Mouse (Mus musculus) liver, embryonic 16.5 days (tissue): Measurements from ENCODE around the gene Abcc4. TPM values are rescaled to one million over a fixed set of nuclear protein-coding genes. Genes with fewer than 3 reads are reported as not detected.

Experiments
- ATAC-seq: fragments of 200-750 bp; cut with Nextera tagmentation; 2 replicates; pipeline ENCODE4 v1.8.0; 2017; ENCODE audit warnings: low read depth, mild to moderate bottlenecking, moderate number of reproducible peaks, moderate library complexity
- H3K27ac ChIP-seq: fragments of 300-500 bp; sonication (generic); 2 replicates; pipeline ENCODE4 v1.5.1; 2014; ENCODE audit warnings: mild to moderate bottlenecking, low read length
- H3K27me3 ChIP-seq: fragments of 300-500 bp; sonication (generic); 2 replicates; pipeline ENCODE4 v1.6.1; 2014; ENCODE audit warnings: low read depth, low read length, mixed read lengths; ENCODE audit not compliant: control insufficient read depth, insufficient read depth
- H3K36me3 ChIP-seq: fragments of 300-500 bp; sonication (generic); 2 replicates; pipeline ENCODE4 v1.6.1; 2014; ENCODE audit warnings: mild to moderate bottlenecking; ENCODE audit not compliant: control insufficient read depth, insufficient read depth
- H3K4me1 ChIP-seq: fragments of 300-500 bp; sonication (generic); 2 replicates; pipeline ENCODE4 v1.6.1; 2014; ENCODE audit warnings: low read depth, low read length, mixed read lengths; ENCODE audit not compliant: control insufficient read depth
- H3K4me2 ChIP-seq: fragments of 300-500 bp; sonication (generic); 2 replicates; pipeline ENCODE4 v1.6.1; 2014; ENCODE audit warnings: low read depth, low read length, mixed read lengths
- H3K4me3 ChIP-seq: fragments of 300-500 bp; sonication (generic); 2 replicates; pipeline ENCODE4 v1.5.1; 2014; ENCODE audit warnings: low read depth, mild to moderate bottlenecking, low read length
- H3K9ac ChIP-seq: fragments of 300-500 bp; sonication (generic); 2 replicates; pipeline ENCODE4 v1.6.1; 2014; ENCODE audit warnings: low read depth, low read length
- H3K9me3 ChIP-seq: fragments of 300-500 bp; sonication (generic); replicated peaks from 2 replicates; pipeline ENCODE4 v1.6.1; 2016; ENCODE audit warnings: low read length; ENCODE audit not compliant: control insufficient read depth
- WGBS: fragments of 180-500 bp; shearing (Covaris S2); extraction: QIAGEN DNeasy Blood & Tissue Kit; methylation state at CpG from one replicate; pipeline ENCODE4 v1.1.7; 2014; ENCODE audit not compliant: insufficient replicate concordance; 5-methylcytosine and 5-hydroxymethylcytosine counted together
- polyA plus RNA-seq: library from polyadenylated mRNA; unstranded; fragments of >200 nt; fragmentation: Nextera tagmentation; extraction: Ambion mirVana; gene quantifications from 2 replicates; pipeline ENCODE4 v1.2.1, GENCODE M21; 2015

Abcc4 gene
- polyA plus RNA-seq, 1 experiment from 2014 or later, result 2.3 TPM

GRCm38 (mm10) chr14:118616698-118617311 is 89.2 kb downstream of the Abcc4 start:
- Histone ChIP-seq H3K9ac (no peak overlapping the region), H3K27me3 (no peaks in the 10 kb centered on the region), H3K4me1 (no peaks in the 10 kb centered on the region), H3K36me3 (no peaks in the 10 kb centered on the region), H3K4me3 (no peak overlapping the region), H3K4me2 (no peak overlapping the region), H3K9me3 (no peaks in the 10 kb centered on the region), H3K27ac (no peak overlapping the region)
- 62% methylated on average over 12 of the region's 12 CpGs for WGBS
- ATAC-seq, result no peak; the same call in 1 of the 2 replicates

GRCm38 (mm10) chr14:118613734-118614133 is 92.3 kb downstream of the Abcc4 start:
- WGBS, result 59% methylated on average over 9 of the region's 9 CpGs
- Histone ChIP-seq H3K27ac (no peak overlapping the region), H3K4me2 (no peak overlapping the region), H3K4me1 (no peaks in the 10 kb centered on the region), H3K36me3 (no peaks in the 10 kb centered on the region; the same call in 1 of the 2 replicates), H3K27me3 (no peaks in the 10 kb centered on the region), H3K9me3 (no peaks in the 10 kb centered on the region), H3K9ac (no peak overlapping the region), H3K4me3 (no peak overlapping the region)
- no peak for ATAC-seq

- WGBS, result 65% methylated on average over 17 of the region's 17 CpGs
- Histone ChIP-seq H3K9ac (no peak overlapping the region), H3K36me3 (no peaks in the 10 kb centered on the region; the same call in 1 of the 2 replicates), H3K9me3 (no peaks in the 10 kb centered on the region), H3K27ac (no peak overlapping the region), H3K4me2 (no peak overlapping the region), H3K4me1 (no peaks in the 10 kb centered on the region), H3K4me3 (no peak overlapping the region), H3K27me3 (no peaks in the 10 kb centered on the region)
- ATAC-seq, result no peak
These were observed 94.3 kb downstream of the Abcc4 start for GRCm38 (mm10) chr14:118611714-118612113.

- Histone ChIP-seq H3K4me3 (no peak overlapping the region), H3K4me1 (no peaks in the 10 kb centered on the region), H3K9me3 (no peaks in the 10 kb centered on the region), H3K4me2 (no peak overlapping the region), H3K36me3 (no peaks in the 10 kb centered on the region; the same call in 1 of the 2 replicates), H3K27ac (no peak overlapping the region), H3K27me3 (no peaks in the 10 kb centered on the region), H3K9ac (no peak overlapping the region)
- 90% methylated on average over 11 of the region's 11 CpGs for WGBS
- ATAC-seq, result no peak
These were observed 95.2 kb downstream of the Abcc4 start for GRCm38 (mm10) chr14:118610786-118611185.

GRCm38 (mm10) chr14:118608816-118609465 is 97.1 kb downstream of the Abcc4 start:
- no peaks in the 10 kb centered on the region for H3K4me1 ChIP-seq
- no peak overlapping the region for H3K4me2 ChIP-seq
- H3K9me3 ChIP-seq, result no peaks in the 10 kb centered on the region
- H3K9ac ChIP-seq, result no peak overlapping the region
- WGBS, result 82% methylated on average over 16 of the region's 16 CpGs
- no peak for ATAC-seq
- H3K27ac ChIP-seq, result no peak overlapping the region
- H3K4me3 ChIP-seq, result no peak overlapping the region
- H3K27me3 ChIP-seq, result no peaks in the 10 kb centered on the region
- H3K36me3 ChIP-seq, result no peaks in the 10 kb centered on the region; the same call in 1 of the 2 replicates

GRCm38 (mm10) chr14:118608317-118608716 is 97.7 kb downstream of the Abcc4 start:
- Histone ChIP-seq H3K27me3 (no peaks in the 10 kb centered on the region), H3K4me2 (no peak overlapping the region), H3K4me1 (no peaks in the 10 kb centered on the region), H3K9ac (no peak overlapping the region), H3K36me3 (no peaks in the 10 kb centered on the region; the same call in 1 of the 2 replicates), H3K27ac (no peak overlapping the region), H3K4me3 (no peak overlapping the region), H3K9me3 (no peaks in the 10 kb centered on the region)
- 83% methylated on average over 7 of the region's 7 CpGs for WGBS
- ATAC-seq, result no peak

- H3K9me3 ChIP-seq, result no peaks in the 10 kb centered on the region
- H3K27ac ChIP-seq, result no peak overlapping the region
- H3K27me3 ChIP-seq, result no peaks in the 10 kb centered on the region
- 72% methylated on average over 9 of the region's 9 CpGs for WGBS
- no peak overlapping the region for H3K9ac ChIP-seq
- H3K4me3 ChIP-seq, result no peak overlapping the region
- no peak overlapping the region for H3K4me2 ChIP-seq
- ATAC-seq, result no peak
- H3K36me3 ChIP-seq, result no peaks in the 10 kb centered on the region; the same call in 1 of the 2 replicates
- no peaks in the 10 kb centered on the region for H3K4me1 ChIP-seq
These were observed 99.5 kb downstream of the Abcc4 start for GRCm38 (mm10) chr14:118606476-118606875.

GRCm38 (mm10) chr14:118604903-118605302 is 101.1 kb downstream of the Abcc4 start:
- H3K36me3 ChIP-seq, result no peaks in the 10 kb centered on the region
- WGBS, result 76% methylated on average over 2 of the region's 2 CpGs
- no peaks in the 10 kb centered on the region for H3K9me3 ChIP-seq
- no peak overlapping the region for H3K4me2 ChIP-seq
- no peak overlapping the region for H3K4me3 ChIP-seq
- H3K9ac ChIP-seq, result no peak overlapping the region
- H3K27ac ChIP-seq, result no peak overlapping the region
- ATAC-seq, result no peak
- H3K4me1 ChIP-seq, result no peaks in the 10 kb centered on the region
- H3K27me3 ChIP-seq, result no peaks in the 10 kb centered on the region

- Histone ChIP-seq H3K27me3 (no peaks in the 10 kb centered on the region), H3K4me1 (no peaks in the 10 kb centered on the region), H3K9ac (no peak overlapping the region), H3K27ac (no peak overlapping the region), H3K4me3 (no peak overlapping the region), H3K4me2 (no peak overlapping the region), H3K36me3 (no peaks in the 10 kb centered on the region; the same call in 1 of the 2 replicates), H3K9me3 (no peaks in the 10 kb centered on the region)
- 71% methylated on average over 8 of the region's 8 CpGs for WGBS
- ATAC-seq, result no peak
These were observed 104.0 kb downstream of the Abcc4 start for GRCm38 (mm10) chr14:118602031-118602430.
